Mouse (Mus musculus) lung, postnatal 0 days (tissue): ENCODE results near the gene Slc44a1.

ENCODE experiments used
- CTCF ChIP-seq: IDR thresholded peaks from 2 replicates; pipeline ENCODE4 v1.5.1; 2016; ENCODE audit warnings: antibody characterized with exemption, mild to moderate bottlenecking
- EP300 ChIP-seq: IDR thresholded peaks from 2 replicates; pipeline ENCODE4 v1.6.1; 2016; ENCODE audit warnings: antibody characterized with exemption, mild to moderate bottlenecking, control low read depth

DNA sequence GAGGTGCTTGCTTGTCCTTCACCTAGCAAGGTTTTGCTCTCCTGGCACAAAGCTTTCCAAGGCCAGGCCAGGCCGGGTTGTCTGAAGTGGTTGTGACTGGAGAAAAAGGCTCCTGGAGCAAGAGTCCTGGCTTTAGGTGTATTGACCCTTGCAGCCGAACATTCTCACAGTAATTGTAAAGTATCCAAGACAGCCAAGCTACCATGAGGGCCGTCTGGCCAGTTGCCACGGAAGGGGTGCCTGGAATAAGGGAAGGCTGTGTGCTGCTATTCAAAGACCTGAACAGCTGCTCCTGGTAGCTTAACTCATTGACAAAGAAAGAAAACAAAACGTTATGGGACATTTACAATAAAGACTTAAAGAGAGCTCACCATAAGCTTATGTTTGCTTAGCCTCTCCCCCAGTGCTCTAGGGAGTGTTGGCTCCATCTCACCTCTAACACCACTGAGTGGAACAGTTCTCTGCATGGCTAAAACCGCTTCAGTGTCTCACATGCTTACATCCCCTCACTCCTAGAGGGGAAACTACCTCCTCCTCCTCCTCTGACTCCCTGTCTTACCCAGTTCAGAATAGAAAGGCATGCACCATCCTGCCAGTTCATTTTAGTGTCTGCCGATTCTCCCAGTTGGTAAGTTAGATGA, 197.2 kb downstream of the Slc44a1 start:
- TF ChIP-seq EP300 = no peak
- no peak for TF ChIP-seq CTCF
